Mouse (Mus musculus) layer of hippocampus, postnatal 36 days (tissue): ENCODE results near the gene Klhl31. TPM values are rescaled to one million over a fixed set of nuclear protein-coding genes. Genes with fewer than 3 reads are reported as not detected.

Experiments
- DNase-seq, 2 experiments: peaks; one replicate each; pipeline ENCODE4 v3.0.0; 2022
- total RNA-seq, 2 experiments: library from RNA; stranded (reverse); gene quantifications; 2 replicates each; pipeline ENCODE4 v1.2.3; 2021

The Klhl31 gene
- total RNA-seq, 2 experiments from 2014 or later = 0.10 TPM; not detected in 1

DNA sequence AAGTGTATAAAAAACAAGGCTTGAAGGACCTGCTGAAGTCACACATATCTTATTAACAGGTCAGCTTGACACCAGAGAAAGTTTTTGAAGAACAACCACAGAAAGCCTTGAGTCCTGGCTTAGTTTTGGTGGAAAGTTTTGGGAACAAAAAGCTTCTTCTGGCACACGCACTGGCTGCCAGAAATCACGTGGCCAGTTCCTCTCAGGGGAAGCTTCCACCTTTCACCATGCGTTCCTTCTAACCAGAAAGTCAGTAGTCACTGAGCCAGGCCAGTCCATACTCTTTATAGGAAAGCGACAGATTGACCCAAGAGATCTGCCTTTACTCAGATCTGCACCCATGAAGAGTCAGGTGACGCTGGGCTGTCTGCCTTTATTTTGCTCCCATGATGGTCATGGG lies 12.1 kb upstream of the Klhl31 start:
- DNase-seq = no peak

GRCm38 (mm10) chr9:77628676-77629075 lies 7.6 kb upstream of the Klhl31 start:
- no peak for DNase-seq

DNA sequence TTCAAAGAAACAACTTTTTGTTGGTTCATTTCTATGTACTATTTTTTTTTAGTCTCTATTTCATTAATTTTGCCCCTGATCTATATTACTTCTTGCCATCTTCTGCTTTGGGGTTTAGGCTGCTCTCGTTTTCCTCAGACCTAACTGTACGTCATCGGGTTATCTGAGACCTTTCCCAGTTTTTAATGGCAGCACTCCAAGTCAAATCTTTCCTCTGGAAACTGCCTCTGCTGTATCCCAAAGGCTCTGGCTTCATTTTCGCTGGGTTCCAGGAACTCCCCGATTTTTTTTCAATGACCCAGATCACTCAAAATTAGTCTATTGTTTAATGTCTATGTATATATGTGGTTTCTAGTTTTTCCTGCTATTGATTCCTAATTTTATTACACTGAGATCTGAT lies 6.6 kb upstream of the Klhl31 start:
- no peak for DNase-seq

GRCm38 (mm10) chr9:77630764-77631163 lies 5.5 kb upstream of the Klhl31 start:
- no peak for DNase-seq

GRCm38 (mm10) chr9:77632432-77632831 lies 3.9 kb upstream of the Klhl31 start:
- no peak for DNase-seq

- DNase-seq = no peak
Observed at GRCm38 (mm10) chr9:77636003-77636402, 297 bp upstream of the Klhl31 start.

GRCm38 (mm10) chr9:77637357-77637756 lies 1.1 kb downstream of the Klhl31 start:
- DNase-seq = no peak

DNA sequence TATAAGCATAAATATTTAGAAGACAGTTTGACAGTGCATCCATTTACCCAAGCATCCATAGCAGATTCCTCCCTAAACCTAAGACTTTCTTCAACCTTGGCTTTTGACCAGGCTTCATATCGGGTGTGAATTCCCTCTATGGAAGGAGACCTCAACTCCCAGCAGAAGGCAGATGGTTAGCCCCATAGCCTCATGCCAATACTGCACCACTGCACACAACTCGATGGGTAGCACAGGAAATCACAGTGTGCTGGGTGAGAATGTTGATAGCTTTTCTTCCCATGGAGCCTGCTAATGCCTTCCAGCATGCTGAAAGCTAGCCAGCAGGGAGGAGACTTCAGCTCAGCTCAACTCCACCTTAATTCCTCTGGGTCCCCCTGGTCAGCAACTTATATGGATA lies 8.9 kb downstream of the Klhl31 start:
- DNase-seq = no peak

GRCm38 (mm10) chr9:77651847-77652246 lies 15.5 kb downstream of the Klhl31 start:
- no peak for DNase-seq

DNA sequence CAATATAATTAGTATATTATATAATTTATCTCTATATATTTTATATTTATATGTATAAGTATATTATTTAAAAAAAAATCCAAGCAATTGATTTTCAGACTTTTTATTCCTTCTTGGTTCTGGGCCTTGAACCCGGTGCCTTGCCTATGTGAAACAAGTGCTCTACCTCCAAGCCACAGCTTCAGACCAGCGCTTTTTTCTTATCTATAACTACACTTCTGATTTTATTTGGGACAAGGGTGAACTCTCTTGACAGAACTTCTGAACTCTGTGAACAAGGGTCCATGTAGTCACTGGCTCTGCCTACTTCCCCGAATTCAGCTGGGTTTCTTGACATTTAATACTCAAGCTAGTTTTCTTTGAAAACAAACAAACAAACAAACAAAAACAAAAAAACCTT lies 17.6 kb downstream of the Klhl31 start:
- DNase-seq = no peak

DNA sequence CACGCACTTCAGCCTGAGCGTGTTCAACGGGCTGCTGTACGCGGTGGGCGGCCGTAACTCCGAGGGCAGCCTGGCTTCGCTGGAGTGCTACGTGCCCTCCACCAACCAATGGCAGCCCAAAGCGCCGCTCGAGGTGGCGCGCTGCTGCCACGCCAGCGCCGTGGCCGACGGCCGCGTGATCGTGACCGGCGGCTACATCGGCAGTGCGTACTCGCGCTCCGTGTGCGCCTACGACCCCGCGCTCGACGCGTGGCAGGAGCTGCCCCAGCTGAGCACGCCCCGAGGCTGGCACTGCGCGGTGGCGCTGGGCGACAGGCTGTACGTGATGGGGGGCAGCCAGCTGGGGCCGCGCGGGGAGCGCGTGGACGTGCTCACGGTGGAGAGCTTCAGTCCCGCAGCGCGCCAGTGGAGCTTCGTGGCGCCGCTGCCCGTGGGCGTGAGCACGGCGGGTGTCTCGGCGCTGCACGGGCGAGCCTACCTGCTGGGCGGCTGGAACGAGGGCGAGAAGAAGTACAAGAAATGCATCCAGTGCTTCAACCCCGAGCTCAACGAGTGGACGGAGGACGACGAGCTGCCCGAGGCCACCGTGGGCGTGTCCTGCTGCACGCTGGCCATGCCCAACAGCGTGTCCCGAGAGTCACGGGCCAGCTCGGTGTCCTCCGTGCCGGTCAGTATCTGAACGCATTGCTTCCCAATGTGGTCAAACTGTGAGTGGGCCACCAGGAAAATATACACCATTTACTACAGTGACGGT lies 19.1 kb downstream of the Klhl31 start:
- DNase-seq = peak; percentile 19 to 44

GRCm38 (mm10) chr9:77655935-77656288 lies 19.6 kb downstream of the Klhl31 start:
- peak; percentile 9 to 24 for DNase-seq

GRCm38 (mm10) chr9:77662917-77663316 lies 26.6 kb downstream of the Klhl31 start:
- DNase-seq = no peak

- DNase-seq = no peak
Observed at GRCm38 (mm10) chr9:77670095-77670494, 33.8 kb downstream of the Klhl31 start.

- DNase-seq = no peak
Observed at GRCm38 (mm10) chr9:77671004-77671403, 34.7 kb downstream of the Klhl31 start.

DNA sequence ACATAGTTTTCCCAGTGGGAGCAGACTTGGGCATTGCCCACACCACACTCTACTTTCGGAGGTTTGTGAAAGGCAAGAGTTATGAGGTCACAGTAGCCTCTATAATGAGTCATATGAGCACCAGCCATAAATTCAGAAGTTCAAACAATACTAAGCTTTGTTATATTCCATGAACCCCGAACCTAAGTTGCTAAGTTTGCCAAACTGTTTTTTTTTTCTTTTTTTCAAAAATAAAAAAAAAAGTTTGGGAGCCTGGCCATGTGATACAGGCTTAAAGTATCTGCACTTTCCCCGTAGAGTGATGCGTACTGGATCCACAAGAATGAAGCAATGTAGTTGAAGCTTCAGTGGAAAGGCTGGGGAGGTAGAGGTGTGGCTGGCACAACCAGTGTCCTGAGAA lies 36.9 kb downstream of the Klhl31 start:
- DNase-seq = no peak

GRCm38 (mm10) chr9:77673986-77674385 lies 37.7 kb downstream of the Klhl31 start:
- no peak for DNase-seq

GRCm38 (mm10) chr9:77684938-77685337 lies 48.6 kb downstream of the Klhl31 start:
- no peak for DNase-seq

DNA sequence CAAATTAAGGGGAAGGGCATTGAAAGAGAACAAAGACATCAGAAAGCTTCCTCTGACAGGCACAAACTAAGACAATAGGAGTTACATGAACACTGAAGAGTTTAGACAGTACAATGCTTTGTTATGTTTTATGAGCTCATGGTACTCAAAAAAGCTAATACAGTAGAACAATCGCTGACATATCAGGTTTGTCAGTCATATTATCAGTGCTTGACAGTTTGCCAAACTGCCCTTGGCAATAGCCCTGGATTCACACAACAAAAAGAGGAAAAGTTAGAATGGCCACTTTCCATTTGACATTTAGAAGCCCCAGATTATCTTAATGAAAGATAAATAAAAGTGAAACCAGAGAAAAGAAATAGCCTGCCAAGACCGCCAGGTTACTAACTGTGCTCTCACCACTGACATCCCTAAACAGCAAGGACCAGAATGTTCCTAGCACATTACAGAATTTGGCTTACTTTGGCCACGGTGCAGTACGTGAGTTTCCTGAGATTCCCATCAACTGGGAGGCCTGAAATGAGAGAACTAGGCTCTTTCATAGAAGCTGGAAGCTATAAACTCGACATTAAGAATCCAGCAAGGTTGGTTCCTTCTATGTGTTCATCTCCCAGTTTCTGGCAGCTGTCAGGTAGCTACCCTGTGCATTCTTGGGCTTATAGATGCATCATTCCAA lies 49.7 kb downstream of the Klhl31 start:
- no peak for DNase-seq

- no peak for DNase-seq
Observed at GRCm38 (mm10) chr9:77692707-77693106, 56.4 kb downstream of the Klhl31 start.

- DNase-seq = no peak
Observed at GRCm38 (mm10) chr9:77693405-77693804, 57.1 kb downstream of the Klhl31 start.

DNA sequence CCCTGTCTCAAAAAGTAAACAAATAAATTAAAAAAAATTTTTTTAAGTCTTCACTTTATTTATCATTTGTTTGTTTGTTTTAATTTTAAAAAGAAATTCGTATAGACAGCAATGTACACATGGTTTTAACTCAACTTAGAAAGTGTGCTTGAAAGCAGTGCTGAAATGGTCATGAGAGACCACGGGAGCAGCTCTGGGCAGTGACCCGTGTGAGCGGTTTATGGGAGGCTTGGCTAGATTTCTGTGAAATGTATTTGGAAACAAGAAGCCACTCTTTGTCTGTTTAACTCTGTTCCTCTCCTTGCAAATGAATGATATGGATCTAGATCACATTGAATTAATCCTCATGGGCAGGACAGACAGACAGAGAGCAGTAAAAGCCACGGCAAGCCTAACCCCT lies 59.3 kb downstream of the Klhl31 start:
- DNase-seq = no peak

- no peak for DNase-seq
Observed at GRCm38 (mm10) chr9:77703476-77703875, 67.2 kb downstream of the Klhl31 start.

DNA sequence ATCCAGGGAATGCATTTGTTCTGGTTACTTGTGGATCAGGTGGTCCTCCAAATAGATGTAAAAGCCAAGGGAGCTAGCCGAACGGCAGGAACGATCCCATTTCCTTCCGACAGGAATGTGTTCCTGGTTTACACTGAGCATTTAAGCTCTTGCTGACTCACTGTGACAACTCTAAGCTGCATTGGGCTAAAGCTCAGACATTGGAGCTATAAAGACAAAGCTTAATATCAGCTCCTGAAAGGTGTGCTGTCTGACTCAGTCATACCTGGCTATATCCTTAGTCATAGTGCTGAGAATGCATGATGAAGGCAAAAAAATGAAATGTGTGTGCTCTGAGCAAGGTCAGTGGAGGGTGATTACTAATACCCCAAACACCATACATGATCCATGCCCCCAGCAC lies 67.8 kb downstream of the Klhl31 start:
- no peak for DNase-seq
